Mouse (Mus musculus) heart, embryonic 16.5 days (tissue): ENCODE results near the gene Cbx3. TPM values are rescaled to one million over a fixed set of nuclear protein-coding genes. Genes with fewer than 3 reads are reported as not detected.
A peak's percentile ranks its signal among the peaks of the same experiment; 100 is the strongest.

Experiments
- ATAC-seq: fragments of 200-750 bp; cut with Nextera tagmentation; replicated peaks from 2 replicates; pipeline ENCODE4 v1.8.0; 2017; ENCODE audit warnings: moderate number of reproducible peaks; ENCODE audit not compliant: insufficient read depth, low FRiP score; ENCODE audit errors: extremely low read depth
- H3K27ac ChIP-seq: fragments of 300-500 bp; sonication (generic); 2 replicates; pipeline ENCODE4 v1.5.1; 2014; ENCODE audit warnings: mild to moderate bottlenecking, low read length, control low read depth, moderate library complexity
- H3K27me3 ChIP-seq: fragments of 300-500 bp; sonication (generic); 2 replicates; pipeline ENCODE4 v1.6.1; 2014; ENCODE audit warnings: low read length, mixed read lengths; ENCODE audit not compliant: control insufficient read depth, insufficient read depth
- H3K36me3 ChIP-seq: fragments of 300-500 bp; sonication (generic); 2 replicates; pipeline ENCODE4 v1.6.1; 2014; ENCODE audit not compliant: control insufficient read depth, insufficient read depth
- H3K4me1 ChIP-seq: fragments of 300-500 bp; sonication (generic); 2 replicates; pipeline ENCODE4 v1.6.1; 2014; ENCODE audit warnings: low read length, mixed read lengths; ENCODE audit not compliant: control insufficient read depth, insufficient read depth
- H3K4me2 ChIP-seq: fragments of 300-500 bp; sonication (generic); 2 replicates; pipeline ENCODE4 v1.6.1; 2014; ENCODE audit warnings: low read depth, mild to moderate bottlenecking, control low read depth, low read length
- H3K4me3 ChIP-seq: fragments of 300-500 bp; sonication (generic); 2 replicates; pipeline ENCODE4 v1.5.1; 2014; ENCODE audit warnings: mild to moderate bottlenecking, control low read depth, low read length
- H3K9ac ChIP-seq: fragments of 300-500 bp; sonication (generic); 2 replicates; pipeline ENCODE4 v1.6.1; 2014; ENCODE audit warnings: low read length, control low read depth
- H3K9me3 ChIP-seq: fragments of 300-500 bp; sonication (generic); replicated peaks from 2 replicates; pipeline ENCODE4 v1.6.1; 2016; ENCODE audit warnings: low read length; ENCODE audit not compliant: control insufficient read depth
- WGBS: fragments of 180-500 bp; shearing (Covaris S2); extraction: QIAGEN DNeasy Blood & Tissue Kit; methylation state at CpG from one replicate; pipeline ENCODE4 v1.1.7; 2014; 5-methylcytosine and 5-hydroxymethylcytosine counted together
- polyA plus RNA-seq: library from polyadenylated mRNA; unstranded; fragments of >200 nt; fragmentation: Nextera tagmentation; extraction: Ambion mirVana; gene quantifications from 2 replicates; pipeline ENCODE4 v1.2.1, GENCODE M21; 2015

The Cbx3 gene
- polyA plus RNA-seq, result 274 and 321 TPM in 2 replicates

- Histone ChIP-seq H3K9me3 (no peaks in the 10 kb centered on the region), H3K9ac (peak within 1 kb of the TSS; percentile 99), H3K27me3 (no peaks in the 10 kb centered on the region), H3K36me3 (peaks cover 32% of the 10 kb centered on the region), H3K4me1 (peaks cover 33% of the 10 kb centered on the region), H3K27ac (peak within 1 kb of the TSS; percentile 99), H3K4me2 (peak within 1 kb of the TSS; percentile 59), H3K4me3 (peak within 1 kb of the TSS; percentile 80)
- ATAC-seq, result peak; percentile 80
- WGBS, result under 1% methylated on average over 84 of the region's 99 CpGs
Observed at GRCm38 (mm10) chr6:51470311-51471178, at the start of gene Cbx3. Cbx3 (plus strand) TSS chr6:51470360.

GRCm38 (mm10) chr6:51423466-51424122 lies 46.6 kb upstream of the Cbx3 start:
- Histone ChIP-seq H3K27me3 (no peaks in the 10 kb centered on the region), H3K27ac (no peak overlapping the region), H3K36me3 (no peaks in the 10 kb centered on the region), H3K4me3 (no peak overlapping the region), H3K9me3 (0 out of 2 replicates have a peak, but pooled peaks cover 4% of the 10 kb centered on the region), H3K4me2 (no peak overlapping the region), H3K4me1 (no peaks in the 10 kb centered on the region), H3K9ac (no peak overlapping the region)
- no peak for ATAC-seq
- WGBS, result 42% methylated on average over 11 of the region's 11 CpGs

GRCm38 (mm10) chr6:51424537-51424936 lies 45.6 kb upstream of the Cbx3 start:
- WGBS, result 86% methylated on average over 2 of the region's 2 CpGs
- no peak for ATAC-seq
- Histone ChIP-seq H3K9me3 (0 out of 2 replicates have a peak, but pooled peaks cover 4% of the 10 kb centered on the region), H3K36me3 (no peaks in the 10 kb centered on the region), H3K27me3 (no peaks in the 10 kb centered on the region), H3K4me3 (no peak overlapping the region), H3K27ac (no peak overlapping the region), H3K4me1 (no peaks in the 10 kb centered on the region), H3K9ac (no peak overlapping the region), H3K4me2 (no peak overlapping the region)

GRCm38 (mm10) chr6:51432535-51433397 lies 37.4 kb upstream of the Cbx3 start, which contains the start of gene Nfe2l3:
Nfe2l3 (plus strand) TSS chr6:51432670.
- H3K4me2 ChIP-seq, result peak within 1 kb of the TSS; percentile 89
- no peak within 1 kb of the TSS for H3K27ac ChIP-seq
- H3K4me3 ChIP-seq, result peak within 1 kb of the TSS; percentile 69
- H3K36me3 ChIP-seq, result no peaks in the 10 kb centered on the region
- ATAC-seq, result peak; percentile 93
- peaks cover 16% of the 10 kb centered on the region for H3K4me1 ChIP-seq
- H3K27me3 ChIP-seq, result peaks cover 16% of the 10 kb centered on the region
- WGBS, result 1% methylated on average over 74 of the region's 74 CpGs
- no peaks in the 10 kb centered on the region for H3K9me3 ChIP-seq
- peak within 1 kb of the TSS; percentile 65 for H3K9ac ChIP-seq

DNA sequence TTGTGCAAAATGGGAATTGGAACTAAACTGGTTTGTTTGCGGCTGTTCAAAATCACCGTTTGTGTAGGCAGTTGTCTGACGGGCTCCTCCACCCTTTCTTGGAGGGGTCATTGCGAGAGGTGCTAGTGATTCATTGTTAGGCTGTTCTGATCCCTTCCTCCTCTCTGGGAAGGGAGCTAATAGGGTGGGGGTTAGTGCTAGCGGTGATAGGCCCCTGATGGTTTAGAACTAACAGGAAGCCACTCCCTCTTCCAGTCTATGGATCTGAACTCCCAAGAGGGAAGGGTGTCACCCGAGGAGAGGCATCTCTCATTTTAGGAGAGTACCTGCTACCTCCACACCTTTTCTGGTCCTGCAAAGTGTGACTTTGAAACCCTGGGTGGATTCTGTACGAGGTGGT lies 35.9 kb upstream of the Cbx3 start:
- peaks cover 16% of the 10 kb centered on the region for H3K27me3 ChIP-seq
- WGBS, result 51% methylated on average over 7 of the region's 7 CpGs
- H3K27ac ChIP-seq, result no peak overlapping the region
- peak overlapping the region; percentile 8; the same call in 1 of the 2 replicates for H3K4me3 ChIP-seq
- H3K4me1 ChIP-seq, result peaks cover 29% of the 10 kb centered on the region
- no peaks in the 10 kb centered on the region for H3K9me3 ChIP-seq
- no peaks in the 10 kb centered on the region for H3K36me3 ChIP-seq
- H3K4me2 ChIP-seq, result peak overlapping the region; percentile 89; the same call in 1 of the 2 replicates
- H3K9ac ChIP-seq, result no peak overlapping the region
- ATAC-seq, result no peak

GRCm38 (mm10) chr6:51437665-51438064 lies 32.5 kb upstream of the Cbx3 start:
- peak; percentile 66 for ATAC-seq
- Histone ChIP-seq H3K27ac (peak overlapping the region; percentile 83), H3K9me3 (no peaks in the 10 kb centered on the region), H3K27me3 (peaks cover 9% of the 10 kb centered on the region), H3K4me2 (peak overlapping the region; percentile 42; the same call in 1 of the 2 replicates), H3K9ac (peak overlapping the region; percentile 11; the same call in 1 of the 2 replicates), H3K4me1 (peaks cover 24% of the 10 kb centered on the region), H3K4me3 (no peak overlapping the region), H3K36me3 (no peaks in the 10 kb centered on the region)
- WGBS, result 19% methylated on average over 4 of the region's 4 CpGs

GRCm38 (mm10) chr6:51438826-51439330 lies 31.3 kb upstream of the Cbx3 start:
- no peaks in the 10 kb centered on the region for H3K9me3 ChIP-seq
- peaks cover 5% of the 10 kb centered on the region; the same call in 1 of the 2 replicates for H3K27me3 ChIP-seq
- WGBS, result 72% methylated on average over 9 of the region's 9 CpGs
- no peaks in the 10 kb centered on the region for H3K36me3 ChIP-seq
- peak overlapping the region; percentile 83; the same call in 1 of the 2 replicates for H3K27ac ChIP-seq
- H3K4me3 ChIP-seq, result no peak overlapping the region
- H3K4me1 ChIP-seq, result peaks cover 22% of the 10 kb centered on the region
- H3K9ac ChIP-seq, result no peak overlapping the region
- no peak overlapping the region for H3K4me2 ChIP-seq
- ATAC-seq, result no peak

GRCm38 (mm10) chr6:51442191-51442835 lies 27.8 kb upstream of the Cbx3 start:
- Histone ChIP-seq H3K4me1 (peaks cover 17% of the 10 kb centered on the region), H3K27ac (no peak overlapping the region), H3K27me3 (no peaks in the 10 kb centered on the region), H3K9me3 (no peaks in the 10 kb centered on the region), H3K36me3 (no peaks in the 10 kb centered on the region), H3K9ac (no peak overlapping the region), H3K4me3 (no peak overlapping the region), H3K4me2 (no peak overlapping the region)
- 60% methylated on average over 9 of the region's 9 CpGs for WGBS
- no peak for ATAC-seq
